In genomic region chr10:84755786-84756203, GRCm38 (mm10) we compare ENCODE assay signal across 8 mouse cellular contexts. TPM values are rescaled to one million over a fixed set of nuclear protein-coding genes. Genes with fewer than 3 reads are reported as not detected.
DNase-seq lines count a peak whose midpoint lies in the region; ATAC-seq lines count a peak whose summit lies in the region.

Gene Rfx4 (plus strand): TSS chr10:84756062.

- H3K4me1 ChIP-seq in megakaryocyte, embryonic 14.5 days, result peaks cover 59% of the 10 kb centered on the region
- H3K4me1 ChIP-seq in neural tube, embryonic 13.5 days (replicated peaks), result peaks cover 61% of the 10 kb centered on the region

- peak within 1 kb of the TSS; percentile 75 for H3K4me3 ChIP-seq in megakaryocyte, embryonic 14.5 days (replicated peaks)
- peak within 1 kb of the TSS; percentile 47 for H3K4me3 ChIP-seq in neural tube, embryonic 13.5 days

- 2% methylated on average over 24 of the region's 24 CpGs for WGBS in neural tube, embryonic 13.5 days

- no peaks in the 10 kb centered on the region for H3K36me3 ChIP-seq in megakaryocyte, embryonic 14.5 days (replicated peaks; ENCODE audit: low read length)
- H3K36me3 ChIP-seq in neural tube, embryonic 13.5 days, result no peaks in the 10 kb centered on the region

- H3K9ac ChIP-seq in neural tube, embryonic 13.5 days, result peak within 1 kb of the TSS; percentile 73

- H3K9me3 ChIP-seq in megakaryocyte, embryonic 14.5 days, result no peaks in the 10 kb centered on the region
- no peaks in the 10 kb centered on the region for H3K9me3 ChIP-seq in neural tube, embryonic 13.5 days

- peaks cover 96% of the 10 kb centered on the region for H3K27me3 ChIP-seq in megakaryocyte, embryonic 14.5 days (replicated peaks)
- H3K27me3 ChIP-seq in neural tube, embryonic 13.5 days, result peaks cover 76% of the 10 kb centered on the region

- peak within 1 kb of the TSS; percentile 91 for H3K27ac ChIP-seq in neural tube, embryonic 13.5 days (replicated peaks)

- DNase-seq in frontal cortex, postnatal 14 days (ENCODE audit: low spot score in 2 of 2), result peak; percentile 17 to 28
- DNase-seq in frontal cortex, postnatal 25 days (ENCODE audit: low spot score in 2 of 2), result no peak
- DNase-seq in left cerebral cortex, adult 8-10 months (ENCODE audit: low spot score in 2 of 2), result peak in 1 of 2 experiments; percentile 29
- no peak for DNase-seq in adrenal gland, adult 8-10 months

- H3K4me2 ChIP-seq in neural tube, embryonic 13.5 days, result peak within 1 kb of the TSS; percentile 77

- ATAC-seq in megakaryocyte, adult 5-6 weeks (ENCODE audit: poor library complexity, severe bottlenecking), result no peak
- peak; percentile 64 for ATAC-seq in neural tube, embryonic 13.5 days (ENCODE audit: low read depth)
- ATAC-seq in erythroblast, adult 5-6 weeks (replicated peaks; ENCODE audit: low FRiP score, poor library complexity, severe bottlenecking), result no peak

RNA-seq across cellular contexts. Expression of gene Rfx4, which starts in this region (rescaled TPM):
- not detected in 2 replicates for polyA plus RNA-seq in megakaryocyte, embryonic 14.5 days (2012; ENCODE audit: insufficient read depth, low replicate concordance)
- total RNA-seq in megakaryocyte, adult 5-6 weeks (2015), result 0.11 TPM in 1 of 2 replicates, not detected in the other
- 0.24 TPM in 1 of 2 replicates, not detected in the other for total RNA-seq in megakaryocyte, adult 5-6 weeks (2017)
- 10 to 100 TPM; 10.6 to 13.1 (median 12.3) TPM for total RNA-seq in left cerebral cortex, adult 8-10 months (2022)
- polyA plus RNA-seq in neural tube, embryonic 13.5 days (2015; fragmentation: Nextera tagmentation; extraction: Ambion mirVana), result 21.8 and 22.7 TPM in 2 replicates
- total RNA-seq in erythroblast, adult 5-6 weeks (2015; ENCODE audit: low replicate concordance), result 0.77 TPM in 1 of 2 replicates, not detected in the other
- not detected in 2 replicates for total RNA-seq in erythroblast, adult 5-6 weeks (2017; ENCODE audit: low replicate concordance)
- under 1 TPM in 1 of 4 experiments, not detected in 3; 0.07 TPM for total RNA-seq in adrenal gland, adult 8-10 months (2022)

Comparison
In these comparisons a context has a peak if more than half of its experiments do, and no peak if none do; other contexts are left out.
1. RNA of gene Rfx4 (total RNA-seq): 10.6 to 13.1 TPM in left cerebral cortex, adult 8-10 months; 0.77 TPM in erythroblast, adult 5-6 weeks, 0.11 to 0.24 TPM in megakaryocyte, adult 5-6 weeks and 0.07 TPM in adrenal gland, adult 8-10 months; every median in the first group is over 4 times any median in the second.
2. RNA of gene Rfx4 (polyA plus RNA-seq): 21.8 to 22.7 TPM in neural tube, embryonic 13.5 days; not detected in megakaryocyte, embryonic 14.5 days; every median in the first group is over 10 times any median in the second.
3. DNase-seq: peak in frontal cortex, postnatal 14 days (2 of 2); none in frontal cortex, postnatal 25 days (0 of 2) and adrenal gland, adult 8-10 months (single experiment).